Mouse (Mus musculus) lung, postnatal 10 days (tissue): ENCODE measurements at regions not wholly inside any gene's neighbourhood (a gene's known extent, or its start where the extent isn't known, plus 50 kb on each side); places are given as distances from the start of the nearest gene placed in this dataset.

Experiments used
- DNase-seq: peaks from one replicate; pipeline ENCODE4 v3.0.0; 2021

GRCm38 (mm10) chr7:36420741-36421140 lies 277.2 kb upstream of the Tshz3 start:
- peak; percentile 33 for DNase-seq

- DNase-seq = no peak
Observed at GRCm38 (mm10) chr7:36449181-36449915, 248.6 kb upstream of the Tshz3 start.

- no peak for DNase-seq
Observed at GRCm38 (mm10) chr7:36453816-36454215, 244.1 kb upstream of the Tshz3 start.

DNA sequence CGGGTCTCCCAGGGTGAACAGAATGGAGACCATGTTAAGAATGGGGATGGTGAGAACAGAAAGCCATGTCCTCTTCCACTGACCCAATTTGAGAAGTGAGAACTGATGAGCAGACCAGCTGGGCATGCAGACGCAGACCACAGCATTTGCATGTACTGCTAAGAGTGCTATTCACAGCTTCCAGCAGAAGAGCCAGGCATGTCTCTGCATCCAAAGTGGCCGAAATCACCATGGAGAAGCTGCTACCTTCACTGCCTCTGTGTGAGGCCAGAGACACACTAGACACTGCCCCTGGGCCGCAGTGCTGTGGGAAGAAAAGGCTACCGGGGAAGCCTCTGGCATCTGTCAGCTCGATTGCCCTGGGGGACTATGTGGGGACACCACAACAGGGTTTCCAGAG lies 241.8 kb upstream of the Tshz3 start:
- no peak for DNase-seq

DNA sequence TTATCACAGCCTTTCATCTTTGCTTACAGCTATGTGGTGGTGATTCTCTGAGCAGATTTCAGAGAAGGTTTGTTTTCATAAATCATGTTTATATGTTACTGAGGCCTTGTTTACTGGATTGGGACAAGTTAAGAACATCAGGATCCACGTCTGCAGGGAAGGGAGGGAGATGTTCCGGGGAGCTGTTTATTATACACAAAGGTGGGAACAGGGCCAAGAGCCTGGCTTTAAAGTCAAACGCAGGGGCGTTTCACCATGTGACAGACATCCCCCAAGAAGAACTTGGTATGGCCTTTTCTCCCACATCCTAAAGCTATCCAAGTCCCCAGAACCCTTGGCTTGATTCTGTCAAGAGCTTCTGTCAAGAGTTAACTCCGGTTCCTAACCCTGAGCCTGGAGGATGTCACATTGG lies 235.5 kb upstream of the Tshz3 start:
- peak; percentile 67 for DNase-seq

DNA sequence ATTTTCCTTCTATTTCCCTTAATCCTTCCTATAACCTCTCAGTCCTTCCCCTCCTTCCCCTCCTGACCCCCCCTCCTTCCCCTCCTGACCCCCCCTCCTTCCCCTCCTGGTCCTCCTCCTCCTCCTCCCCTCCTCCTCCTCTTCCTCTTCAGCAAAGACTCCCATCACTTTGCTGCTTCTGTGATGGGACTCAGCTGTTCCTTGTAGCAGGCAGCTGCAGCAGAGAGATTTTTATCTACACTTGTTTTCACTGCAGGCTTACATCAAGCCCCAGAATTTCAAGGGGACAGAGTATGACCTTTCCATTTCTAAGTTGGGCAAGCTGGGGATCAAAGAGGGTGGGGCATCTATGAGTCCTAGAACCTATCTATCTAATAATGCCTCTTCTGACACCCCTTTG lies 228.5 kb upstream of the Tshz3 start:
- no peak for DNase-seq

GRCm38 (mm10) chr7:36473532-36473931 lies 224.4 kb upstream of the Tshz3 start:
- DNase-seq = no peak

DNA sequence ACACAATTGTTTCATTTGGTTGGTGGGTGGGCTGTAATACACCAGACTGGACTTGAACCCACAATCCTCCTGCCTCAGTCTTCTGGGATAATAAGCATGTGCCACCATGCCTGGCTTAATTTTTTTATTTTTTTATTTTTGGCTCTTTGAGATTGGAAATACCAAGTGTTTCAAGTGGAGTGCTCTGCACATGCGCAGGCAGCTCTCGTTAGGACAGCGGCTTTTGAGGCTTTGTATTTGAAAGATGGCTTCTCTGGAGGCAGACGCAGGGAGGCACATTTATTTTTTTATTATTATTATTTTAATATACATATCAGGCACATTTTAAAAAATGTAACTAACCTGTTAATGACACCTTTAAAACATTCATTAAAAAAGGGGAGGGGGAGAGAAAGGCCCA lies 221.5 kb upstream of the Tshz3 start:
- no peak for DNase-seq

GRCm38 (mm10) chr7:36476851-36477644 lies 220.9 kb upstream of the Tshz3 start:
- no peak for DNase-seq

DNA sequence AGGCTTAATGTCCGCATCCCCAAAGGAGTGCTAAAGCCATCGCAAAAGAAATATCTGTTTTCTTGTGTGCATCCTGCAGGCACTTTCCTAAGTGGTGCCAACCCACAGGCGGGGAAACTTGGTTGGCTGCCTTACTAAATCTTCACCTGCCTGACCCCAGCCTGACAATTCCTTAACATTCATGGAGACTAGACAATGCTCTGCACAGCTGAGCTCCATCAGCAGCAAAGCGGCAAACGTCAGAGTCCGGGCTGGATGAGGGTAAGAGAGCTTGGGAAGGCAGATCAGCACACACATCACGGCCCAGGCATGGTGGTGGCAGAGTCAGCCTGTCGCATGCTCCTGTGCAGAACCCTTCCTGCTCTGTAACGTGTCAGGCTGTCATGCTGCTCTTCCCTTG lies 209.8 kb upstream of the Tshz3 start:
- DNase-seq = no peak

DNA sequence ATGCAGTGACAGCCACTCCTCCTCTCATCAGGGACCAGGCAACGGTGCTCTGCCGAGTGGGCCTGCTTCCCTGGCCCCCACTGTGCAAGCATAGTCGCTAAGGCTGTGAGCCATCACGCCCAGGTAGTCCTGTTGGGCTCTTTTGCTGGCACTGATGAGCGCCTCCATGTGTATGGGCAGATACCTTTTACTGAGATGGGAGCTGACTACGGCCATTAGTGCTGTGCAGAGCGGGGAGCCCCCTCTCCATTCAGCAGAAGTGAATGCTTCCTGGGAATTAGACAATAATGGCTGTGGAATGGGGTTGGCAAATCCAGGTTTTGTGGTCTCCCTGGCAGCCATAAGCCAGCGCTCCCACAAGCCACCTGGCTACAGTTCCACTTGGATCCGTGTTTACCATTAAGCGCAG lies 206.7 kb upstream of the Tshz3 start:
- DNase-seq = no peak

DNA sequence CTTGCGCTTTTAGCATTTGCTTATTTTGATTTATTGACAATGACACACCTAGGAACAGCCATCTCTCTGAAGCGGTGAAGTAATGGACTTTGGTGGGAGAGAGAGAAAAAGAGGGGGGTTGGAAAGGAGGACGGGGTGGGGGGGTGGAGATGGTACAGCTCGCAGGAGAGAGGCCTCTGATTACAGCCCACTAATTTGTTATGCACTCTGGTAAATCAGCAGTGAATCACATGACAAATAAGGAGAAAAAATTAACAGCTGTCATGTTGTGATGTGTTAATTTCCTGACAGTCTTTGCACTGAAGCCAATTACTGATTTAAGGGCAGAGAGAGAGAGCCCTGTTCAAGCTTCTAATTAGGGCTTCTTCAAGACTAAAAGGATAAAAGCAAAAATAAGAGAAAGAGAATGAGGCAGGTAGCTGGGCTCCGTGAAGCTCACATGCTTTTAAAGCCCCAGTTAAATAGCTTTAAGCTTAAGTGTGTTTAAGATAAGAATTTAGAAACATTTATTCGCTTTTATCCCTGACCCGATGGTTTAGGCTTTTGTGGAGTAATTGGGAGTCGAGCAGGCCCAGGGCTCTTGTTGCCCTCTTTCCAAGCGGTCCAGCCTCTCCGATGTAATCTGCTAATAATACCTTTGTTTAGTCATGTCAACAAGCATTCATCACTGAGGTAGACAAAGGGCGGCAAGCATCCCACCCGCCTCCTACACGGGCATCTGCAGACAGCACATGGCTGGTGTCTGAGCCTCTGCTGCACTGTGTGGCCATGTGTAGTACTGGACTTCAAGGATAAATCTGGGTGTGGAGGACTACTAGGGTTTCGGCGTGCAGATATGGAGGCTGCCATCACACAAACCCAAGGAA lies 193.7 kb upstream of the Tshz3 start:
- no peak for DNase-seq

DNA sequence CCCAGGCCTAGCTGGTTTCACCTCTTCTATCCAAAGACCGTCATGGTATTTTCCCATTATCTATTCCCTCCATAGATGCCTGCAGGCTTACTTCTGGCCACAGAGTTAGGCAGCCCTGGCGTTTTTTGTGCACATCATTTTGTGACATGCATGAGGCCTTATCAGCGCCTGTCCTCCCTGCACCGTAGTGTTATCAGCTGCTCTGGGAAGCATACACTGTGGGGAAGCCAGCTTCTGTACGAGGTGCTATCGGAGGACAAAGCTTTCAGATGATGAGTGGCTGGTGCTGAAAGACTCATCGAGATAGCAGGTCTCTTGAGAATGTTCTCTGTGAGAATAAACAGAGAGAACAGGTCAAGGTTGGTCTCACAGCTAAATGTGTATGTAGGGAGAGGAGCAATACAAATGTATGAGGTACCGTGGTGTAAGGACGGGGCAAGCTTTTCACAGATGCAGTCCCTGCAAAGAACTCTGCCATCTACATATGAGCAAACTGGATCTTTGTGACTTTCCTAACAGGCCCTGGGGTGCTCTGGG lies 190.0 kb upstream of the Tshz3 start:
- no peak for DNase-seq

DNA sequence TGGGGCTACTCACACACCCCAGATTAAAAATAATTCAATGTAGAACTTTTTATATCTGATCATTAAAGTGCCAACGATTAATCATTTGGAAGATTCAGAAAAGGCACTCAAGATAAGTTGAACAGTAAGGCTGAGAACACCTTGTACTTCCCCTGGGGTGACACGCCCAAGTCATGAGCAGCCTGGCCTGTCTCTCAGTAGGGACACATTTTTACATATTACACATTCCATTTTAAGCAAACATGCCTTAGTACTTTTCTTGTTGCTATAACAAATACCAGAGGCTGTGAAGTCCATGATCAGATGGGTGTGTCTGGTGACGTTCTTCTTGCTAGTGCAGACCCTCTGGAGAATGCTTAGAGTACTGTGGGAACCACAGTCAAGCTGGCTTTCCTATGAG lies 184.2 kb upstream of the Tshz3 start:
- no peak for DNase-seq

DNA sequence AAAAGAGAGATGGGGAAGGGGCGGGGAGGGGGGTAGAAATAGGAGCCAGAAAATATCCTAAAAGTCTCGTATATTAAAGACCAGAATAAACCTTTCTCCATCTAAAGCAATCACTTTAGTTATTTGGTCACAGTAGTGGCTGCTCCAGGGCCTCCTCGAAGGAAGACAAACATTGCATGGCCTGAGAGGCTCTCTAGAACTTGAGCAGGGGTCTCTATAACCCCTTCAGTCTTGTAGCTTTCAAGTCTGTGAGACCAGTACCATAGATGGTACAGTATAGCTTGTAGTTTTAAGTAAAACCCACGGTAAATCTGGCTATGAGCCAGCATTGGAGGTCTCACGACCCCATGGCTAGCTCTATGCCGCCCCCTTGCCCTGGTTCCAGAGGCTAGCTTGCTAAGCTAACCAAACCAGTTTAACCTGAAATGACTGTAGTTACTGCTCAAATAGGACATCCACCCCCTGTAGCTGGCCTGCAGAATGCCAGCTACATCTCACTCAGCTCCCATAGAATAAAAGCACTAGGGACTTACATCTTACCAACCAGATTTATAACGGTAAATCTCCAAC lies 181.7 kb upstream of the Tshz3 start:
- DNase-seq = no peak

DNA sequence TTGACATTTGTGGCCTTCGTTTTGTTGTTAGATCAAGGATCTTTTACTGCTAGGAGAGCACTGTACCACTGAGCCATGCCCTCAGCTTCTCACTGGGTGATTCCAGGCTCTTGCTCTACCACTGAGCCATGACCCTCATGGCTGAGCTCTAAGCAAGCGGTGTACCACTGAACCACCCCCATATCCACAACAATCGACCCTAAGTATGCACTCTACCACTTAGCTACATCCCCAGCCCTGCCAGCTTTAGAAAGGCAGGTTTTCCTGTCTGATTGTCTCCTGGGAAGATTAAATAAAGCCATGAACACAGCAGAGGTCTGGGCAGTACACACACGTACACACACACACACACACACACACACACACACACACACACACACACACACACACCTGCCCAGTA lies 178.9 kb upstream of the Tshz3 start:
- no peak for DNase-seq

DNA sequence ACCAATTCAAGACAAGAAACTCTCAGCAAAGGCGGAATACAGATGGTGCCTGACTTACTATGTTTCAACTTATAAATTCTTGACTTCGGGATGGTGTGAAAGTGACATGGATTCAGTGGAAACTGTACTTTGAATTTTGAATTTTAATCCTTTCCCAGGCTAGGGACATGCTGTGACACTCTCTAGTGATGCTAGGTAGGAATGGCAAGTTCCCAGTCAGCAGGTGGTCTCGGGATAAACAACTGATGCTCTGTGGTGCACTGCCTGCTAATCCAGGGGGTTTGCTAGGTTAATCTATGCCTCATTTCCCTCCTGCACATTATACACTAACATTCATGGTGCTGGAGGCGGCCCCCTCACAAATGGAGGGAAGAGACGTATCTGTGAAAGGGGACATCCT lies 175.0 kb upstream of the Tshz3 start:
- no peak for DNase-seq

GRCm38 (mm10) chr7:36526148-36526547 lies 171.8 kb upstream of the Tshz3 start:
- DNase-seq = no peak

GRCm38 (mm10) chr7:36526692-36527091 lies 171.2 kb upstream of the Tshz3 start:
- DNase-seq = no peak

GRCm38 (mm10) chr7:36529504-36530065 lies 168.3 kb upstream of the Tshz3 start:
- no peak for DNase-seq

DNA sequence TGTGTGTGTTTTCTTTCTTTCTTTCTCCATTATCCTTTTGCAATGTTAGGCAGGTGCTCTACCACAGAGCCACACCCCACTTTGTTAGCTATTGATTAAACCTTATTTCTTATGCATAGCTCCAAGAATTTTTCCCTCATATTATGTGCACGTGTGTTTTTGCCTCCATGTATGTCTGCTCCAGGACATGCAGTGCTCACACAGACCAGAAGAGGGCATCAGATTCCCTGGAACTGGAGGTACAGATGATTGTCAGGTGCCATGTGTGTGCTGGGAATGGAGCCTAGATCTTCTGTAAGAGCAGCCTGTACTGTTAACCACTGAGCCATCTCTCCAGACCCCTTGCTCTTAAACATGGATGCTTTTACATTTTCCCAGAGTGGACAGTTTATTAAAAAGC lies 166.4 kb upstream of the Tshz3 start:
- DNase-seq = no peak

GRCm38 (mm10) chr7:36538111-36538510 lies 159.8 kb upstream of the Tshz3 start:
- no peak for DNase-seq

GRCm38 (mm10) chr7:36548007-36548406 lies 149.9 kb upstream of the Tshz3 start:
- no peak for DNase-seq
